Mouse (Mus musculus): ENCODE results near the gene Zfp710. TPM values are rescaled to one million over a fixed set of nuclear protein-coding genes. Genes with fewer than 3 reads are reported as not detected.
A peak's percentile ranks its signal among the peaks of the same experiment; 100 is the strongest.

The Zfp710 gene
- polyA plus RNA-seq, 1 experiment from 2014 or later: 11.8 TPM

GRCm38 (mm10) chr7:80066675-80067455 is 42.3 kb downstream of the Zfp710 start:
- Histone ChIP-seq H3K4me3 (ENCODE audit: low read depth, low read length) (no peak overlapping the region), H3K27ac (ENCODE audit: low read depth, low read length) (no peak overlapping the region), H3K4me1 (ENCODE audit: control insufficient read depth, insufficient read depth, low read length) (peaks cover 39% of the 10 kb centered on the region), H3K9ac (ENCODE audit: low read depth, low read length) (no peak overlapping the region), H3K36me3 (ENCODE audit: control insufficient read depth, insufficient read depth, low read length) (no peaks in the 10 kb centered on the region), H3K9me3 (replicated peaks; ENCODE audit: control insufficient read depth, low read length) (no peaks in the 10 kb centered on the region), H3K27me3 (ENCODE audit: control insufficient read depth, insufficient read depth, low read length) (no peaks in the 10 kb centered on the region), H3K4me2 (no peak overlapping the region)
- ATAC-seq (replicated peaks; ENCODE audit: insufficient number of reproducible peaks, low FRiP score, low TSS enrichment): no peak
- WGBS (ENCODE audit: insufficient replicate concordance): 70% methylated on average over 13 of the region's 13 CpGs

GRCm38 (mm10) chr7:80068341-80068740 is 43.7 kb downstream of the Zfp710 start:
- Histone ChIP-seq H3K27ac (ENCODE audit: low read depth, low read length) (no peak overlapping the region), H3K9ac (ENCODE audit: low read depth, low read length) (no peak overlapping the region), H3K36me3 (ENCODE audit: control insufficient read depth, insufficient read depth, low read length) (no peaks in the 10 kb centered on the region), H3K4me2 (no peak overlapping the region), H3K9me3 (replicated peaks; ENCODE audit: control insufficient read depth, low read length) (no peaks in the 10 kb centered on the region), H3K4me1 (ENCODE audit: control insufficient read depth, insufficient read depth, low read length) (peaks cover 41% of the 10 kb centered on the region), H3K4me3 (ENCODE audit: low read depth, low read length) (no peak overlapping the region), H3K27me3 (ENCODE audit: control insufficient read depth, insufficient read depth, low read length) (no peaks in the 10 kb centered on the region)
- 71% methylated on average over 5 of the region's 7 CpGs for WGBS (ENCODE audit: insufficient replicate concordance)
- no peak for ATAC-seq (replicated peaks; ENCODE audit: insufficient number of reproducible peaks, low FRiP score, low TSS enrichment)

- H3K36me3 ChIP-seq (ENCODE audit: control insufficient read depth, insufficient read depth, low read length): no peaks in the 10 kb centered on the region
- peak; percentile 50; the same call in 1 of the 2 replicates for ATAC-seq (replicated peaks; ENCODE audit: insufficient number of reproducible peaks, low FRiP score, low TSS enrichment)
- peak overlapping the region; percentile 45 for H3K4me2 ChIP-seq
- H3K27me3 ChIP-seq (ENCODE audit: control insufficient read depth, insufficient read depth, low read length): no peaks in the 10 kb centered on the region
- peak overlapping the region; percentile 47 for H3K27ac ChIP-seq (ENCODE audit: low read depth, low read length)
- peaks cover 50% of the 10 kb centered on the region for H3K4me1 ChIP-seq (ENCODE audit: control insufficient read depth, insufficient read depth, low read length)
- 15% methylated on average over 13 of the region's 13 CpGs for WGBS (ENCODE audit: insufficient replicate concordance)
- no peak overlapping the region for H3K4me3 ChIP-seq (ENCODE audit: low read depth, low read length)
- H3K9ac ChIP-seq (ENCODE audit: low read depth, low read length): peak overlapping the region; percentile 34; the same call in 1 of the 2 replicates
- no peaks in the 10 kb centered on the region for H3K9me3 ChIP-seq (replicated peaks; ENCODE audit: control insufficient read depth, low read length)
Observed at GRCm38 (mm10) chr7:80069615-80070327, 45.2 kb downstream of the Zfp710 start.

- Histone ChIP-seq H3K9ac (ENCODE audit: low read depth, low read length) (no peak overlapping the region), H3K4me1 (ENCODE audit: control insufficient read depth, insufficient read depth, low read length) (peaks cover 58% of the 10 kb centered on the region)
- 82% methylated on average over 9 of the region's 9 CpGs for WGBS (ENCODE audit: insufficient replicate concordance)
Observed at GRCm38 (mm10) chr7:80071209-80071608, 46.6 kb downstream of the Zfp710 start.

GRCm38 (mm10) chr7:80072297-80072696 is 47.7 kb downstream of the Zfp710 start:
- Histone ChIP-seq H3K9me3 (replicated peaks; ENCODE audit: control insufficient read depth, low read length) (no peaks in the 10 kb centered on the region), H3K27me3 (ENCODE audit: control insufficient read depth, insufficient read depth, low read length) (no peaks in the 10 kb centered on the region), H3K27ac (ENCODE audit: low read depth, low read length) (no peak overlapping the region), H3K4me3 (ENCODE audit: low read depth, low read length) (no peak overlapping the region), H3K9ac (ENCODE audit: low read depth, low read length) (no peak overlapping the region), H3K36me3 (ENCODE audit: control insufficient read depth, insufficient read depth, low read length) (no peaks in the 10 kb centered on the region), H3K4me2 (no peak overlapping the region), H3K4me1 (ENCODE audit: control insufficient read depth, insufficient read depth, low read length) (peaks cover 69% of the 10 kb centered on the region)
- no peak for ATAC-seq (replicated peaks; ENCODE audit: insufficient number of reproducible peaks, low FRiP score, low TSS enrichment)
- 75% methylated on average over 6 of the region's 6 CpGs for WGBS (ENCODE audit: insufficient replicate concordance)

More at GRCm38 (mm10) chr7:80071209-80071608, 46.6 kb downstream of the Zfp710 start:
- Histone ChIP-seq H3K4me3 (ENCODE audit: low read depth, low read length) (no peak overlapping the region), H3K27me3 (ENCODE audit: control insufficient read depth, insufficient read depth, low read length) (no peaks in the 10 kb centered on the region), H3K4me2 (no peak overlapping the region), H3K36me3 (ENCODE audit: control insufficient read depth, insufficient read depth, low read length) (no peaks in the 10 kb centered on the region), H3K27ac (ENCODE audit: low read depth, low read length) (no peak overlapping the region), H3K9me3 (replicated peaks; ENCODE audit: control insufficient read depth, low read length) (no peaks in the 10 kb centered on the region)
- ATAC-seq (replicated peaks; ENCODE audit: insufficient number of reproducible peaks, low FRiP score, low TSS enrichment): no peak

- H3K27ac ChIP-seq (ENCODE audit: low read depth, low read length): no peak overlapping the region
- no peaks in the 10 kb centered on the region for H3K9me3 ChIP-seq (replicated peaks; ENCODE audit: control insufficient read depth, low read length)
- no peaks in the 10 kb centered on the region for H3K36me3 ChIP-seq (ENCODE audit: control insufficient read depth, insufficient read depth, low read length)
- peaks cover 75% of the 10 kb centered on the region for H3K4me1 ChIP-seq (ENCODE audit: control insufficient read depth, insufficient read depth, low read length)
- no peak overlapping the region for H3K4me3 ChIP-seq (ENCODE audit: low read depth, low read length)
- no peak for ATAC-seq (replicated peaks; ENCODE audit: insufficient number of reproducible peaks, low FRiP score, low TSS enrichment)
- no peak overlapping the region for H3K4me2 ChIP-seq
- no peaks in the 10 kb centered on the region for H3K27me3 ChIP-seq (ENCODE audit: control insufficient read depth, insufficient read depth, low read length)
- H3K9ac ChIP-seq (ENCODE audit: low read depth, low read length): no peak overlapping the region
- 82% methylated on average over 8 of the region's 8 CpGs for WGBS (ENCODE audit: insufficient replicate concordance)
Observed at GRCm38 (mm10) chr7:80073506-80073905, 48.9 kb downstream of the Zfp710 start.

- no peak overlapping the region for H3K4me2 ChIP-seq
- ATAC-seq (replicated peaks; ENCODE audit: insufficient number of reproducible peaks, low FRiP score, low TSS enrichment): 0 out of 2 replicates have a peak, but pooled peaks have one; percentile 16
- 35% methylated on average over 5 of the region's 5 CpGs for WGBS (ENCODE audit: insufficient replicate concordance)
- H3K27me3 ChIP-seq (ENCODE audit: control insufficient read depth, insufficient read depth, low read length): no peaks in the 10 kb centered on the region
- no peak overlapping the region; the same call in 1 of the 2 replicates for H3K9ac ChIP-seq (ENCODE audit: low read depth, low read length)
- H3K4me1 ChIP-seq (ENCODE audit: control insufficient read depth, insufficient read depth, low read length): peaks cover 72% of the 10 kb centered on the region
- no peak overlapping the region for H3K4me3 ChIP-seq (ENCODE audit: low read depth, low read length)
- no peaks in the 10 kb centered on the region for H3K36me3 ChIP-seq (ENCODE audit: control insufficient read depth, insufficient read depth, low read length)
- peak overlapping the region; percentile 24; the same call in 1 of the 2 replicates for H3K27ac ChIP-seq (ENCODE audit: low read depth, low read length)
- H3K9me3 ChIP-seq (replicated peaks; ENCODE audit: control insufficient read depth, low read length): no peaks in the 10 kb centered on the region
Observed at GRCm38 (mm10) chr7:80074921-80075441, 50.4 kb downstream of the Zfp710 start.

- Histone ChIP-seq H3K4me1 (ENCODE audit: control insufficient read depth, insufficient read depth, low read length) (peaks cover 63% of the 10 kb centered on the region), H3K9me3 (replicated peaks; ENCODE audit: control insufficient read depth, low read length) (no peaks in the 10 kb centered on the region), H3K27me3 (ENCODE audit: control insufficient read depth, insufficient read depth, low read length) (no peaks in the 10 kb centered on the region), H3K36me3 (ENCODE audit: control insufficient read depth, insufficient read depth, low read length) (no peaks in the 10 kb centered on the region), H3K4me2 (peak overlapping the region; percentile 19), H3K9ac (ENCODE audit: low read depth, low read length) (0 out of 2 replicates have a peak overlapping the region, but pooled peaks have one; percentile 22), H3K27ac (ENCODE audit: low read depth, low read length) (no peak overlapping the region), H3K4me3 (ENCODE audit: low read depth, low read length) (no peak overlapping the region)
- ATAC-seq (replicated peaks; ENCODE audit: insufficient number of reproducible peaks, low FRiP score, low TSS enrichment): no peak
- 38% methylated on average over 4 of the region's 4 CpGs for WGBS (ENCODE audit: insufficient replicate concordance)
Observed at GRCm38 (mm10) chr7:80075946-80076583, 51.5 kb downstream of the Zfp710 start.
